Comparison of ENCODE assay signal across 8 mouse cellular contexts in genomic region chr9:104574476-104574875, GRCm38 (mm10). TPM values are rescaled to one million over a fixed set of nuclear protein-coding genes. Genes with fewer than 3 reads are reported as not detected.
A peak's percentile ranks its signal among the peaks of the same experiment; 100 is the strongest.
DNase-seq lines count a peak whose midpoint lies in the region; ATAC-seq and TF ChIP-seq lines count a peak whose summit lies in the region.

No protein-coding gene starts in this region.

- peaks cover 18% of the 10 kb centered on the region for H3K27me3 ChIP-seq in heart, embryonic 11.5 days (ENCODE audit: control insufficient read depth, insufficient read depth, low read length)
- peaks cover 26% of the 10 kb centered on the region for H3K27me3 ChIP-seq in hindbrain, embryonic 14.5 days (ENCODE audit: control insufficient read depth, insufficient read depth, low read length)
- peaks cover 22% of the 10 kb centered on the region for H3K27me3 ChIP-seq in midbrain, embryonic 10.5 days (ENCODE audit: low read depth, poor library complexity, severe bottlenecking)
- no peaks in the 10 kb centered on the region for H3K27me3 ChIP-seq in small intestine, adult 2 months (ENCODE audit: control insufficient read depth, insufficient read depth, low read length)

- no peaks in the 10 kb centered on the region for H3K9me3 ChIP-seq in heart, embryonic 11.5 days (replicated peaks; ENCODE audit: control insufficient read depth, low read length)
- no peaks in the 10 kb centered on the region for H3K9me3 ChIP-seq in hindbrain, embryonic 14.5 days (ENCODE audit: control insufficient read depth, low read length)
- H3K9me3 ChIP-seq in midbrain, embryonic 10.5 days (replicated peaks), result no peaks in the 10 kb centered on the region

- no peaks in the 10 kb centered on the region for H3K36me3 ChIP-seq in heart, embryonic 11.5 days (ENCODE audit: control insufficient read depth, insufficient read depth, low read length)
- H3K36me3 ChIP-seq in hindbrain, embryonic 14.5 days (replicated peaks; ENCODE audit: control insufficient read depth, insufficient read depth), result no peaks in the 10 kb centered on the region
- no peaks in the 10 kb centered on the region for H3K36me3 ChIP-seq in midbrain, embryonic 10.5 days
- H3K36me3 ChIP-seq in small intestine, adult 2 months (ENCODE audit: control insufficient read depth, insufficient read depth, low read length), result no peaks in the 10 kb centered on the region

- no peak overlapping the region for H3K9ac ChIP-seq in heart, embryonic 11.5 days (ENCODE audit: low read depth, low read length)
- no peak overlapping the region for H3K9ac ChIP-seq in hindbrain, embryonic 14.5 days

- TF ChIP-seq CTCF in embryonic fibroblast, embryonic 13.5 days (IDR thresholded peaks at IDR 0.05; ENCODE audit: borderline replicate concordance, insufficient read depth, low read length), result peak; percentile 86
- TF ChIP-seq CTCF in small intestine, adult 2 months (IDR thresholded peaks at IDR 0.05; ENCODE audit: extremely low read depth, insufficient read length, insufficient replicate concordance, low read depth, low read length), result peak; percentile 43; the same call in 1 of the 2 replicates

- ATAC-seq in heart, embryonic 11.5 days (replicated peaks; ENCODE audit: insufficient number of reproducible peaks, low FRiP score, low TSS enrichment), result no peak; the same call in 1 of the 2 replicates
- ATAC-seq in hindbrain, embryonic 14.5 days (ENCODE audit: low FRiP score), result peak; percentile 80

- intact Hi-C loops in left cerebral cortex, postnatal 10 days (cut with DNase I), result loop anchor here (5.0 to 10.0 kb wide), 2 partner anchors 480 to 803 kb away; partner anchors contain the start of gene Mrpl3

- no peaks in the 10 kb centered on the region for H3K4me1 ChIP-seq in heart, embryonic 11.5 days (ENCODE audit: control insufficient read depth, insufficient read depth, low read length)
- H3K4me1 ChIP-seq in embryonic fibroblast, embryonic 13.5 days (ENCODE audit: control insufficient read depth, insufficient read depth, low read length), result no peaks in the 10 kb centered on the region
- peaks cover 4% of the 10 kb centered on the region for H3K4me1 ChIP-seq in hindbrain, embryonic 14.5 days (replicated peaks; ENCODE audit: control insufficient read depth, insufficient read depth, low read length)
- H3K4me1 ChIP-seq in midbrain, embryonic 10.5 days, result peaks cover 10% of the 10 kb centered on the region
- H3K4me1 ChIP-seq in small intestine, adult 2 months (ENCODE audit: control insufficient read depth, insufficient read depth, insufficient read length, low read length), result no peaks in the 10 kb centered on the region

- H3K27ac ChIP-seq in heart, embryonic 11.5 days (ENCODE audit: low read depth, low read length), result no peak overlapping the region
- no peak overlapping the region for H3K27ac ChIP-seq in embryonic fibroblast, embryonic 13.5 days (ENCODE audit: insufficient read depth, low read length)
- H3K27ac ChIP-seq in hindbrain, embryonic 14.5 days, result no peak overlapping the region
- no peak overlapping the region for H3K27ac ChIP-seq in midbrain, embryonic 10.5 days (replicated peaks)
- no peak overlapping the region for H3K27ac ChIP-seq in small intestine, adult 2 months (ENCODE audit: insufficient read depth, low read depth, low read length)

- DNase-seq in heart, adult 8-10 months (ENCODE audit: low spot score), result peak; percentile 6
- DNase-seq in adrenal gland, postnatal 4 days (ENCODE audit: low spot score in 2 of 2), result peak; percentile 12 to 22
- peak; percentile 91 for DNase-seq in hindbrain, embryonic 14.5 days (ENCODE audit: low spot score)
- DNase-seq in left cerebral cortex, postnatal 10 days (ENCODE audit: extremely low spot score in 1 of 2, low spot score in 2 of 2), result peak; percentile 25 to 70
- DNase-seq in midbrain, embryonic 10.5 days (ENCODE audit: low spot score), result peak; percentile 76

- 5% methylated on average over 6 of the region's 6 CpGs for WGBS in heart, embryonic 11.5 days (ENCODE audit: insufficient replicate concordance)
- 7% methylated on average over 6 of the region's 6 CpGs for WGBS in hindbrain, embryonic 14.5 days
- 2% methylated on average over 6 of the region's 6 CpGs for WGBS in midbrain, embryonic 10.5 days
- WGBS in small intestine, adult 2 months, result 1% methylated on average over 6 of the region's 6 CpGs

- no peak for TF ChIP-seq POLR2A in embryonic fibroblast, embryonic 13.5 days (IDR thresholded peaks at IDR 0.05; ENCODE audit: low read depth, low read length)
- no peak for TF ChIP-seq POLR2A in small intestine, adult 2 months (IDR thresholded peaks at IDR 0.05; ENCODE audit: low read depth, low read length)

- no peak overlapping the region for H3K4me3 ChIP-seq in heart, embryonic 11.5 days (ENCODE audit: low read depth, low read length)
- no peak overlapping the region for H3K4me3 ChIP-seq in embryonic fibroblast, embryonic 13.5 days (ENCODE audit: insufficient read depth, low read length)
- H3K4me3 ChIP-seq in hindbrain, embryonic 14.5 days (replicated peaks; ENCODE audit: low read length), result no peak overlapping the region
- no peak overlapping the region for H3K4me3 ChIP-seq in midbrain, embryonic 10.5 days
- no peak overlapping the region for H3K4me3 ChIP-seq in small intestine, adult 2 months (ENCODE audit: low read depth, low read length)

- no peak overlapping the region for H3K4me2 ChIP-seq in heart, embryonic 11.5 days
- no peak overlapping the region for H3K4me2 ChIP-seq in hindbrain, embryonic 14.5 days (replicated peaks)

RNA-seq across cellular contexts. Expression of gene Cpne4, which starts 27.4 kb away (rescaled TPM):
- total RNA-seq in heart, adult 8-10 months (2022), result under 1 TPM; 0.25 to 0.40 (median 0.32) TPM
- 0.31 and 0.64 TPM in 2 replicates for polyA plus RNA-seq in heart, embryonic 11.5 days (2014; fragmentation: Nextera tagmentation; extraction: Ambion mirVana)
- under 1 TPM; 0.70 to 0.96 TPM for total RNA-seq in adrenal gland, postnatal 4 days (2021)
- polyA plus RNA-seq in embryonic fibroblast, embryonic 13.5 days (2011; ENCODE audit: insufficient read length, low read depth, missing spikeins), result 0.40 and 0.56 TPM in 2 replicates
- 11.5 and 15.3 TPM in 2 replicates for polyA plus RNA-seq in hindbrain, embryonic 14.5 days (2014; fragmentation: Nextera tagmentation; extraction: Ambion mirVana)
- total RNA-seq in left cerebral cortex, postnatal 10 days (2021), result 10 to 100 TPM; 78.3 to 93.2 TPM
- polyA plus RNA-seq in midbrain, embryonic 10.5 days (2016; fragmentation: Nextera tagmentation; extraction: Ambion mirVana), result 0.83 and 1.3 TPM in 2 replicates
- 0.11 and 0.24 TPM in 2 replicates for polyA plus RNA-seq in small intestine, adult 2 months (2012; rRNA removed)

Comparison
In these comparisons a context has a peak if more than half of its experiments do, and no peak if none do; other contexts are left out.
1. DNase-seq: peak in every context shown above with its lines; median percentile 91 in hindbrain, embryonic 14.5 days; 76 in midbrain, embryonic 10.5 days; 48 in left cerebral cortex, postnatal 10 days; 17 in adrenal gland, postnatal 4 days; 6 in heart, adult 8-10 months.